Comparison of ENCODE assay signal across 31 mouse cellular contexts in the genomic region with DNA sequence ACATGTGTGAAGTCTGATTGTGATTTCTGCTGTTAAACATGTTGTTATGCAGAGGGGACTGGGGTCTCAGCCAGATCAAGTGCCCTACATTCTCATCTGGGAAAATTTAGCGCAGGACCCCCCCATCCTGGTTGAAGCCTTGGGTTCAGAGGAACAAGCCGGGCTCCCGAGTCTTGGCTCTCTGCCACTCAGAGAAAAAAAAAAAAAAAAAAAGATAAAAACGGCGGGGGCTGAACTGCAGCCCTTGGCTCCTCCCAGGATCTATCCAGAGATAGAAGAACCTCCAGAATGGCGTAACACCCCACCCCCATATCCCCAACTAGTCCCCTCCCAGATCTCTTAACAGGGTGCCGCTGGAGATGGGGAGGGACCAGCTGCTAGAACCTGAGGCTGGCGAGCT. TPM values are rescaled to one million over a fixed set of nuclear protein-coding genes. Genes with fewer than 3 reads are reported as not detected.
DNase-seq lines count a peak whose midpoint lies in the region; ATAC-seq and TF ChIP-seq lines count a peak whose summit lies in the region.
"Not testable (repeated sequence)": the region's sequence is repeated elsewhere in the genome, so short reads cannot be mapped to it uniquely, and the experiment has no call there.
"Had no signal": no experiment of that assay in that cellular context is flagged by ENCODE, and none has a peak within 500 bp of the region (broad histone marks: within the 10 kb centered on the region; RNA-seq: fewer than 3 reads in every experiment).

No protein-coding gene starts in this region.

- DNase-seq in MEL (ENCODE audit: low read depth, low spot score), result peak; percentile 42
- DNase-seq in cerebellum, adult 18-20 months, result peak; percentile 5 to 7
- DNase-seq in cerebellum, adult 9-11 months, result peak; percentile 10
- DNase-seq in cerebellum, postnatal 25 days, result peak; percentile 17 to 28
- peak; percentile 2 for DNase-seq in retina, postnatal 1 day

- peak overlapping the region; percentile 36 to 43; a peak in 3 of 4 replicates for H3K4me3 ChIP-seq in MEL (ENCODE audit: control insufficient read depth in 1 of 2, insufficient read depth in 1 of 2, low read depth in 2 of 2, low read length in 2 of 2)
- not testable (repeated sequence) for H3K4me3 ChIP-seq in heart, embryonic 13.5 days; heart, embryonic 16.5 days (ENCODE audit: low read length); lung, embryonic 15.5 days

- not testable (repeated sequence) for TF ChIP-seq CTCF in MEL (IDR thresholded peaks at IDR 0.05 in 2 of 3, conservative IDR thresholded peaks at IDR 0.05 in 1 of 3; ENCODE audit: control insufficient read depth in 1 of 3, insufficient read depth in 1 of 3, low read depth in 2 of 3, low read length in 3 of 3, poor library complexity in 1 of 3, severe bottlenecking in 1 of 3)

- not testable (repeated sequence) for TF ChIP-seq RAD21 in MEL (IDR thresholded peaks at IDR 0.05; ENCODE audit: low read depth, low read length)

- not testable (repeated sequence) for H3K27me3 ChIP-seq in MEL (ENCODE audit: control insufficient read depth in 1 of 2, insufficient read depth in 2 of 2, low read length in 2 of 2); heart, embryonic 13.5 days (replicated peaks); heart, embryonic 16.5 days (ENCODE audit: control insufficient read depth, insufficient read depth, low read length); lung, embryonic 15.5 days

- not testable (repeated sequence) for TF ChIP-seq POLR2A in MEL (IDR thresholded peaks at IDR 0.05; ENCODE audit: control insufficient read depth in 1 of 2, insufficient read depth in 1 of 2, low read depth in 1 of 2, low read length in 2 of 2, poor library complexity in 1 of 2)

- H3K36me3 ChIP-seq in MEL (ENCODE audit: control insufficient read depth in 1 of 2, insufficient read depth in 2 of 2, low read length in 2 of 2); heart, embryonic 13.5 days; heart, embryonic 16.5 days (ENCODE audit: control insufficient read depth, insufficient read depth); lung, embryonic 15.5 days: not testable (repeated sequence)

- TF ChIP-seq EP300 in MEL (IDR thresholded peaks at IDR 0.05; ENCODE audit: low read depth in 1 of 2, low read length in 2 of 2), result not testable (repeated sequence)

- H3K9ac ChIP-seq in MEL (ENCODE audit: control insufficient read depth, low read depth, low read length, poor library complexity, severe bottlenecking), result peak overlapping the region; percentile 34
- H3K9ac ChIP-seq in heart, embryonic 13.5 days; heart, embryonic 16.5 days (ENCODE audit: low read length); lung, embryonic 15.5 days: not testable (repeated sequence)

- H3K9me3 ChIP-seq in MEL (replicated peaks; ENCODE audit: insufficient read depth, low read length); heart, embryonic 13.5 days; heart, embryonic 16.5 days (replicated peaks; ENCODE audit: control insufficient read depth, low read length); lung, embryonic 15.5 days: not testable (repeated sequence)

- not testable (repeated sequence) for H3K79me2 ChIP-seq in MEL (ENCODE audit: control insufficient read depth, insufficient read depth, low read length, poor library complexity)

- not testable (repeated sequence) for ATAC-seq in heart, embryonic 13.5 days (ENCODE audit: extremely low read depth, insufficient number of reproducible peaks, low FRiP score, low TSS enrichment); heart, embryonic 16.5 days (replicated peaks; ENCODE audit: extremely low read depth, insufficient read depth, low FRiP score); lung, embryonic 15.5 days (ENCODE audit: borderline replicate concordance, extremely low read depth, low FRiP score, low TSS enrichment)

- 47% methylated on average over 7 of the region's 8 CpGs for WGBS in heart, embryonic 13.5 days
- 37% methylated on average over 8 of the region's 8 CpGs for WGBS in heart, embryonic 16.5 days
- 46% methylated on average over 8 of the region's 8 CpGs for WGBS in lung, embryonic 15.5 days

- H3K27ac ChIP-seq in MEL (ENCODE audit: control insufficient read depth, low read depth, low read length); heart, embryonic 13.5 days (replicated peaks); heart, embryonic 16.5 days (ENCODE audit: low read length); lung, embryonic 15.5 days: not testable (repeated sequence)

- H3K4me2 ChIP-seq in heart, embryonic 13.5 days, result peak overlapping the region; percentile 54
- peak overlapping the region; percentile 46; the same call in 1 of the 2 replicates for H3K4me2 ChIP-seq in heart, embryonic 16.5 days (ENCODE audit: low read depth, low read length)
- peak overlapping the region; percentile 38 for H3K4me2 ChIP-seq in lung, embryonic 15.5 days

- not testable (repeated sequence) for H3K4me1 ChIP-seq in MEL (ENCODE audit: control insufficient read depth in 1 of 2, insufficient read depth in 2 of 2, low read length in 2 of 2); heart, embryonic 13.5 days; heart, embryonic 16.5 days (ENCODE audit: control insufficient read depth, insufficient read depth, low read length); lung, embryonic 15.5 days

TF ChIP-seq in MEL, 35 proteins besides CTCF, POLR2A, EP300 and RAD21:
- TF ChIP-seq ZNF384 (IDR thresholded peaks at IDR 0.05; ENCODE audit: low read depth, low read length), result peak; percentile 90

RNA-seq across cellular contexts. Expression of a gene that starts 6.6 kb away (rescaled TPM):
- total RNA-seq in MEL (2012; rRNA removed), result 322 and 341 TPM in 2 replicates
- polyA plus RNA-seq in MEL (2012; ENCODE audit: insufficient read depth in 1 of 2, insufficient read length in 2 of 2, low read depth in 1 of 2, low replicate concordance in 2 of 2, missing spikeins in 1 of 2), result 100 to 1,000 TPM in 1 of 2 experiments, not detected in 1; 245 TPM
- 659 and 790 TPM in 2 replicates for polyA plus RNA-seq in heart, embryonic 13.5 days (2015; fragmentation: Nextera tagmentation; extraction: Ambion mirVana)
- 767 and 842 TPM in 2 replicates for polyA plus RNA-seq in heart, embryonic 16.5 days (2015; fragmentation: Nextera tagmentation; extraction: Ambion mirVana)
- 399 and 410 TPM in 2 replicates for polyA plus RNA-seq in lung, embryonic 15.5 days (2015; fragmentation: Nextera tagmentation; extraction: Ambion mirVana)

RNA-seq across cellular contexts. Expression of a gene that starts 6.6 kb away (rescaled TPM):
- 6.1 and 6.7 TPM in 2 replicates for total RNA-seq in MEL (2012; rRNA removed)
- polyA plus RNA-seq in MEL (2012; ENCODE audit: insufficient read depth in 1 of 2, insufficient read length in 2 of 2, low read depth in 1 of 2, low replicate concordance in 2 of 2, missing spikeins in 1 of 2), result 1 to 10 TPM in 1 of 2 experiments, not detected in 1; 8.8 TPM
- 7.0 and 8.0 TPM in 2 replicates for polyA plus RNA-seq in heart, embryonic 13.5 days (2015; fragmentation: Nextera tagmentation; extraction: Ambion mirVana)
- 5.5 and 7.1 TPM in 2 replicates for polyA plus RNA-seq in heart, embryonic 16.5 days (2015; fragmentation: Nextera tagmentation; extraction: Ambion mirVana)
- polyA plus RNA-seq in lung, embryonic 15.5 days (2015; fragmentation: Nextera tagmentation; extraction: Ambion mirVana), result 8.4 and 9.1 TPM in 2 replicates

RNA-seq across cellular contexts. Expression of a gene that starts 15.8 kb away (rescaled TPM):
- total RNA-seq in MEL (2012; rRNA removed), result not detected in 2 replicates
- polyA plus RNA-seq in MEL (2012; ENCODE audit: insufficient read depth in 1 of 2, insufficient read length in 2 of 2, low read depth in 1 of 2, low replicate concordance in 2 of 2, missing spikeins in 1 of 2), result under 1 TPM in 1 of 2 experiments, not detected in 1; 0.08 TPM
- polyA plus RNA-seq in heart, embryonic 13.5 days (2015; fragmentation: Nextera tagmentation; extraction: Ambion mirVana), result not detected in 2 replicates
- 0.19 TPM in 1 of 2 replicates, not detected in the other for polyA plus RNA-seq in heart, embryonic 16.5 days (2015; fragmentation: Nextera tagmentation; extraction: Ambion mirVana)
- 0.31 and 0.64 TPM in 2 replicates for polyA plus RNA-seq in lung, embryonic 15.5 days (2015; fragmentation: Nextera tagmentation; extraction: Ambion mirVana)
- total RNA-seq: adrenal gland, adult 18-20 months; adrenal gland, postnatal 10 days; adrenal gland, postnatal 36 days; ES-E14; gastrocnemius, adult 2 months; gastrocnemius, postnatal 14 days; gastrocnemius, postnatal 4 days; heart, adult 8-10 months; heart, postnatal 25 days; hematopoietic stem cell, adult 5-6 weeks had no signal
- polyA plus RNA-seq: embryonic facial prominence, embryonic 11.5 days; frontal cortex, adult 2 months; heart, embryonic 11.5 days; intestine, embryonic 14.5 days; kidney, adult 2 months; Patski had no signal

RNA-seq across cellular contexts. Expression of a gene that starts 26.4 kb away (rescaled TPM):
- total RNA-seq in MEL (2012; rRNA removed), result not detected in 2 replicates
- polyA plus RNA-seq in MEL (2012; ENCODE audit: insufficient read depth in 1 of 2, insufficient read length in 2 of 2, low read depth in 1 of 2, low replicate concordance in 2 of 2, missing spikeins in 1 of 2), result not detected
- not detected in 2 replicates for polyA plus RNA-seq in heart, embryonic 13.5 days (2015; fragmentation: Nextera tagmentation; extraction: Ambion mirVana)
- not detected in 2 replicates for polyA plus RNA-seq in heart, embryonic 16.5 days (2015; fragmentation: Nextera tagmentation; extraction: Ambion mirVana)
- not detected in 2 replicates for polyA plus RNA-seq in lung, embryonic 15.5 days (2015; fragmentation: Nextera tagmentation; extraction: Ambion mirVana)
- total RNA-seq: adrenal gland, adult 18-20 months; adrenal gland, postnatal 10 days; adrenal gland, postnatal 36 days; gastrocnemius, adult 2 months; gastrocnemius, postnatal 14 days; gastrocnemius, postnatal 4 days; heart, adult 8-10 months; heart, postnatal 25 days; hematopoietic stem cell, adult 5-6 weeks had no signal
- polyA plus RNA-seq: embryonic facial prominence, embryonic 11.5 days; embryonic facial prominence, embryonic 14.5 days; forebrain, embryonic 10.5 days; forebrain, embryonic 13.5 days; forebrain, embryonic 16.5 days; frontal cortex, adult 2 months; heart, embryonic 11.5 days; hindbrain, embryonic 12.5 days; hindbrain, embryonic 15.5 days; intestine, embryonic 14.5 days; intestine, postnatal 0 days; kidney, adult 2 months; Patski had no signal

RNA-seq across cellular contexts. Expression of a gene that starts 37.7 kb away (rescaled TPM):
- not detected in 2 replicates for total RNA-seq in MEL (2012; rRNA removed)
- polyA plus RNA-seq in MEL (2012; ENCODE audit: insufficient read depth in 1 of 2, insufficient read length in 2 of 2, low read depth in 1 of 2, low replicate concordance in 2 of 2, missing spikeins in 1 of 2), result not detected
- not detected in 2 replicates for polyA plus RNA-seq in heart, embryonic 13.5 days (2015; fragmentation: Nextera tagmentation; extraction: Ambion mirVana)
- polyA plus RNA-seq in heart, embryonic 16.5 days (2015; fragmentation: Nextera tagmentation; extraction: Ambion mirVana), result not detected in 2 replicates
- polyA plus RNA-seq in lung, embryonic 15.5 days (2015; fragmentation: Nextera tagmentation; extraction: Ambion mirVana), result not detected in 2 replicates
- total RNA-seq: adrenal gland, adult 18-20 months; adrenal gland, postnatal 10 days; adrenal gland, postnatal 36 days; gastrocnemius, adult 2 months; gastrocnemius, postnatal 14 days; gastrocnemius, postnatal 4 days; heart, adult 8-10 months; heart, postnatal 25 days; hematopoietic stem cell, adult 5-6 weeks had no signal
- polyA plus RNA-seq: embryonic facial prominence, embryonic 11.5 days; embryonic facial prominence, embryonic 14.5 days; forebrain, embryonic 10.5 days; forebrain, embryonic 13.5 days; forebrain, embryonic 16.5 days; frontal cortex, adult 2 months; heart, embryonic 11.5 days; hindbrain, embryonic 12.5 days; hindbrain, embryonic 15.5 days; intestine, embryonic 14.5 days; intestine, postnatal 0 days; kidney, adult 2 months; Patski had no signal
